Mouse (Mus musculus) stomach, embryonic 16.5 days (tissue): Measurements from ENCODE around the gene Eif1. TPM values are rescaled to one million over a fixed set of nuclear protein-coding genes. Genes with fewer than 3 reads are reported as not detected.
"Not testable (repeated sequence)": the region's sequence is repeated elsewhere in the genome, so short reads cannot be mapped to it uniquely, and the experiment has no call there.

Source experiments
- ATAC-seq: fragments of 200-750 bp; cut with Nextera tagmentation; 2 replicates; pipeline ENCODE4 v1.8.0; 2017; ENCODE audit warnings: moderate number of reproducible peaks, moderate TSS enrichment; ENCODE audit not compliant: insufficient read depth, low FRiP score
- H3K27ac ChIP-seq: fragments of 300-500 bp; sonication (generic); 2 replicates; pipeline ENCODE4 v1.5.1; 2014; ENCODE audit warnings: low read length
- H3K27me3 ChIP-seq: fragments of 300-500 bp; sonication (generic); 2 replicates; pipeline ENCODE4 v1.6.1; 2014; ENCODE audit warnings: low read length, control low read depth, mixed read lengths; ENCODE audit not compliant: control insufficient read depth, insufficient read depth
- H3K36me3 ChIP-seq: fragments of 300-500 bp; sonication (generic); 2 replicates; pipeline ENCODE4 v1.6.1; 2014; ENCODE audit warnings: low read length; ENCODE audit not compliant: control insufficient read depth, insufficient read depth
- H3K4me1 ChIP-seq: fragments of 300-500 bp; sonication (generic); 2 replicates; pipeline ENCODE4 v1.6.1; 2014; ENCODE audit warnings: low read length, control low read depth, mixed read lengths; ENCODE audit not compliant: control insufficient read depth, insufficient read depth
- H3K4me2 ChIP-seq: fragments of 300-500 bp; sonication (generic); 2 replicates; pipeline ENCODE4 v1.6.1; 2014; ENCODE audit warnings: low read depth, low read length, mixed read lengths
- H3K4me3 ChIP-seq: fragments of 300-500 bp; sonication (generic); replicated peaks from 2 replicates; pipeline ENCODE4 v1.5.1; 2014; ENCODE audit warnings: mild to moderate bottlenecking, low read length
- H3K9ac ChIP-seq: fragments of 300-500 bp; sonication (generic); 2 replicates; pipeline ENCODE4 v1.6.1; 2014; ENCODE audit warnings: low read length
- H3K9me3 ChIP-seq: fragments of 300-500 bp; sonication (generic); replicated peaks from 2 replicates; pipeline ENCODE4 v1.6.1; 2016; ENCODE audit warnings: low read length, control low read depth; ENCODE audit not compliant: control insufficient read depth
- WGBS: fragments of 180-500 bp; shearing (Covaris S2); extraction: QIAGEN DNeasy Blood & Tissue Kit; methylation state at CpG from one replicate; pipeline ENCODE4 v1.1.7; 2014; 5-methylcytosine and 5-hydroxymethylcytosine counted together
- polyA plus RNA-seq: library from polyadenylated mRNA; unstranded; fragments of >200 nt; fragmentation: Nextera tagmentation; extraction: Ambion mirVana; gene quantifications from 2 replicates; pipeline ENCODE4 v1.2.1, GENCODE M21; 2015

Gene Eif1
- polyA plus RNA-seq, 1 experiment from 2014 or later: 1,638 TPM

DNA sequence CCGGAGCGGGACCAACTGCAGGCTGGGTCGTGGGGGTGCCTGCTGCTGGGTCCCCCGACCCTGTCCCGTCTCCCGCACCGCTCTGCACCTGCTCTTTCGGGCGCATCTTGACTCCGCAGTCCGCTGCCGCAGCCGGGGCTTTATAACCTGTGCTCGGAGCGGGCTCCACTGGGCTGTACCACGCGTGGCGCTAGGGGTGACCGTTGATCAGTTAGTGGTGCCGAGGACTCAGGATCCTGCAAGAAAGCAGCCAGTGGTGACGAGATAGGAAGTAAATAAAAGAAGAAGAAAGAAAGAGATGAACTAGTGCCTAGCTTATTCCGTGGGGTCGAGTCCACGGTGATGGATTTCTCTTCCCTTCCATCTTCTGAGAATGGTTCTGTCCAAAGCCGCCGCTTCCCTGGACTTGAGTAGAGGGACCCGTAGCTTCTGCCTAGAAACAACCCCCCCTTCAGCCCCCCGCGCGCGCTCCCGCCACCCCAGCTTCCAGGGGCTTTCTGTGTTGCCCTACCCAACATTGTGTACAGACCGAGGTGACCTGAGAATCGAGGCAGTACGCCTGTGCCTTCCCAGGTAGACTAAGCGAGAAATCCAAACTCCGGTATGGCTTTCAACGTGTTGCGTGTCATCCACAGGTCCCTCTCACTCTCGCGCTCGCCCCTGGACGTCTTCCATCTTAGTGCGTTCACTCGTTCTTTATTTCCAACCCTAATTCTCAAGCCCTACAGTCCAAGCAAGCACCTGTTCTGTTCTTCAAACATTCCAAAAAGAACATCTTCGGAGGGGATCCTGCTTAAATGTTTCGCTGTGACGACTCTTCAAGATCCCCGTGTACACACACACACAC lies 36.5 kb downstream of the Eif1 start, which contains the start of gene Hap1:
Gene Hap1, minus strand, starts transcription at position 157 of the 847 bp plus-strand sequence.
- Histone ChIP-seq H3K36me3 (no peaks in the 10 kb centered on the region), H3K9ac (peak within 1 kb of the TSS; percentile 72), H3K4me2 (peak within 1 kb of the TSS; percentile 93), H3K27ac (no peak within 1 kb of the TSS), H3K9me3 (no peaks in the 10 kb centered on the region), H3K4me1 (peaks cover 9% of the 10 kb centered on the region), H3K27me3 (peaks cover 32% of the 10 kb centered on the region), H3K4me3 (peak within 1 kb of the TSS; percentile 65)
- under 1% methylated on average over 49 of the region's 49 CpGs for WGBS
- peak; percentile 65; the same call in 1 of the 2 replicates for ATAC-seq

DNA sequence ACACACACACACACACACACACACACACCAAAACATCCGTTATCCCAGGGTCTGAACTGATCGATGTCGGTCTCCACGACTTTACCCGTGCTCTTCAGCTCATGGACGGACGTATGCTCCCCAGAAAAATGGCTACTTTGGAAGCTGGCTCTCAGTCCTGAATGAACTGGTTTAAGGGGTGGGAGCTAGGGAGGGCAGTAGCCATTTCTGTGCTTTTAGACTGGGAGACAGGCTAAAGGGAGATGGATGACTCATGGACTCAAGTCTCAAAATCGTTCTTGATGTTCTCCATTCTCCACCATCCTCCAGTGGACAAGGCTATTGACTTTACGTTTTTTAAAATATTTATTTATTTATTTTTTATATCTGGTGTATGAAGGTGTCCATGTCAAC lies 37.1 kb downstream of the Eif1 start:
- peaks cover 32% of the 10 kb centered on the region for H3K27me3 ChIP-seq
- no peak overlapping the region for H3K9ac ChIP-seq
- no peaks in the 10 kb centered on the region for H3K9me3 ChIP-seq
- peak overlapping the region; percentile 93 for H3K4me2 ChIP-seq
- H3K4me1 ChIP-seq: peaks cover 9% of the 10 kb centered on the region
- no peaks in the 10 kb centered on the region for H3K36me3 ChIP-seq
- no peak for ATAC-seq
- 14% methylated on average over 9 of the region's 9 CpGs for WGBS
- H3K27ac ChIP-seq: no peak overlapping the region
- H3K4me3 ChIP-seq: peak overlapping the region; percentile 65

DNA sequence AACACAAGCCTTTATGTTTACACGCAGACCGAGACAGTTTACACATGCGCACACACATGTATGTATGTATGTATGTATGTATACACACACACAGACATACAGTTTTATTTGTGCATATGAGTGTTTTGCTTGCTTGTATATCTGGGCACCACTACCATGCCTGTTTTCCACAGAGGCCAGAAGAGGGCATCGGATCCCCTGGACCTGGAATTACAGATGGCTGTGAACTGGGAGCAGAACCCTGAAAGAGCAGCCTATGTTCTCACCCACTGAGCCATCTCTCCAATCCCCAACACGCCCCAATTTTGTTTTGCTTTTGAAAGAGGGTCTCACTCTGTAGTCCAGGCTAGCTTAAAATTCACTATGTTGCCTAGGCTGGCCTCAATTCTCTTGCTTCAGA lies 37.7 kb downstream of the Eif1 start:
- Histone ChIP-seq H3K4me3 (no peak overlapping the region), H3K27me3 (peaks cover 32% of the 10 kb centered on the region)
- 47% methylated on average over 5 of the region's 5 CpGs for WGBS

DNA sequence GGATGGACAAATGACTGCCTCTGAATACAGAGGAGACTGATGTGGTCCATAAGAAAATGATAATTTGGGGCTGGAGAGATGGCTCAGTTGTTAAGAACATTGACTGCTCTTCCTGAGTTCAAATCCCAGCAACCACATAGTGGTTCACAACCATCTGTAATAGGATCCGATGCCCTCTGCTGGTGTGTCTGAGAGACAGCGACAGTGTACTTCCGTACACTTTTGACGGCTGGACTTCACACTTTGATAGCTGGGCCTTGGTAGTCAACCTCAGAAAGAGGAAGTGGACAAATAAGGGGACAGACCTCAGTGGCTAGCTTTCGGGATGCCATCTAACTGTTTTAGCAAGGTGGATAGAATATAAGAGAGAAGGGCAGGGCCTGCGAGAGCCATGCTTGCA lies 40.5 kb downstream of the Eif1 start:
- Histone ChIP-seq H3K9ac (no peak overlapping the region), H3K4me1 (peaks cover 7% of the 10 kb centered on the region), H3K27ac (no peak overlapping the region), H3K4me3 (no peak overlapping the region), H3K36me3 (no peaks in the 10 kb centered on the region), H3K4me2 (no peak overlapping the region), H3K9me3 (no peaks in the 10 kb centered on the region), H3K27me3 (peaks cover 14% of the 10 kb centered on the region)
- no peak for ATAC-seq
- 78% methylated on average over 6 of the region's 6 CpGs for WGBS

More for the DNA sequence above, 37.7 kb downstream of the Eif1 start:
- Histone ChIP-seq H3K4me1 (peaks cover 9% of the 10 kb centered on the region), H3K9ac (no peak overlapping the region), H3K4me2 (no peak overlapping the region), H3K36me3 (no peaks in the 10 kb centered on the region), H3K9me3 (no peaks in the 10 kb centered on the region), H3K27ac (no peak overlapping the region)
- ATAC-seq: no peak

DNA sequence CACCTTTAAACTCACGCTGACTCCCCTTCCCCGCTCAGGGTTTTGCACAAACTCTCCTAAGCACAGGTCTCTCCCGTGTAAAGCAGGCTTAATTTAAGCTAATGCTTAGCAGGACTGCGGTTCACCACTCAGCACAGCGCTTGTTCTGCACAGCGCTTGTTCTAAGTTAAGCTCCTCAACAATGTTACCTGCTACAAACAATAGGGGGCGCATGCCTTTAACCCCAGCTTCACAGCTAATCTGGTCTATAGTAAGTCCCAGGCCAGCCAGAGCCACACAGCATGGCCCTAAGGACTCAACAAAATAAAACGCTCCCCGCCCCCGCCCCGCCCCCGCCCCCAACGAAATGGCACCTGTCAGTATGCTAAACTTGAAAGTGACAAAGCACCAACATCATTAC lies 41.4 kb downstream of the Eif1 start:
- H3K4me2 ChIP-seq, H3K27ac ChIP-seq, H3K9me3 ChIP-seq, ATAC-seq, H3K4me3 ChIP-seq, H3K9ac ChIP-seq, H3K4me1 ChIP-seq, H3K36me3 ChIP-seq: not testable (repeated sequence)
- WGBS: no CpG with 5 or more reads among the region's 13 CpGs
- peaks cover 14% of the 10 kb centered on the region for H3K27me3 ChIP-seq

DNA sequence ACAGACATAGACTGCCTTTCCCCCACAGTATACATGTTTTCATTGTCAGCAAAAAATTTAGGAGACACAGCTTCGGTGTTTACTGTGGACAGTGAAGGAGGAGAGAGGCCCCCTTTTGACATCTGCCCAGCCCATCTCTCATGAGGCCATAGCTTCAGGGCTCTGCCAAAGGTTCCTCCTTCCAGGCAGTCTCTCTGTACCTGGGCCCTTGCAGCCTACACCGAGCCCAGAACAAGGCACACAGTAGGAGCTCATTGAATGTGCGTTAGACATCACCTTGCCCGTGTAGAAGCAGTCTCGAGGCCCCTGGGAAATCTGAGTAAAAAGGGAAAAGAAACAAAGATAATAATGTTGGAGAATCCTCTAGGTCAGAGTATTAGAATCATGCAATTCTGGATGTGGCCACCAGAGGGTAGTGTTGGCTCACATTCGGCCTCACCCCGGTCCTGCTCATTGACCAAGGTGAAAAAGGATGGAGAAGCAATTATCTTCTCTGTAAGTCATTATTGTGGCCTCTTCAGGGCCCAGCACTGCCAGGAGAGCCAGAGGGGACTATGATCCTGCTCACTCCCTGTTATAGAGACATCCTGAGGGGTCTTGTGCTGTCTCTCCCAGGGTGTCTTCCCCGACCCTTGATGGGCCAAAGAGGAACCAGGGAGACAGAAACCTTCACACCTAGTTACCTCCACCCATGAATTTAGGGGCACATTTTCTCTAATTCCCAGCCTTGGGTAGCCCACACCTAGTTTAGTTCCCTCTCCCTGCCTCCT lies 42.7 kb downstream of the Eif1 start:
- Histone ChIP-seq H3K4me1 (no peaks in the 10 kb centered on the region), H3K4me2 (no peak overlapping the region), H3K9me3 (no peaks in the 10 kb centered on the region), H3K36me3 (no peaks in the 10 kb centered on the region), H3K9ac (no peak overlapping the region), H3K27me3 (0 out of 2 replicates have a peak, but pooled peaks cover 4% of the 10 kb centered on the region), H3K27ac (no peak overlapping the region), H3K4me3 (no peak overlapping the region)
- ATAC-seq: peak; percentile 43; the same call in 1 of the 2 replicates
- 11% methylated on average over 8 of the region's 8 CpGs for WGBS

DNA sequence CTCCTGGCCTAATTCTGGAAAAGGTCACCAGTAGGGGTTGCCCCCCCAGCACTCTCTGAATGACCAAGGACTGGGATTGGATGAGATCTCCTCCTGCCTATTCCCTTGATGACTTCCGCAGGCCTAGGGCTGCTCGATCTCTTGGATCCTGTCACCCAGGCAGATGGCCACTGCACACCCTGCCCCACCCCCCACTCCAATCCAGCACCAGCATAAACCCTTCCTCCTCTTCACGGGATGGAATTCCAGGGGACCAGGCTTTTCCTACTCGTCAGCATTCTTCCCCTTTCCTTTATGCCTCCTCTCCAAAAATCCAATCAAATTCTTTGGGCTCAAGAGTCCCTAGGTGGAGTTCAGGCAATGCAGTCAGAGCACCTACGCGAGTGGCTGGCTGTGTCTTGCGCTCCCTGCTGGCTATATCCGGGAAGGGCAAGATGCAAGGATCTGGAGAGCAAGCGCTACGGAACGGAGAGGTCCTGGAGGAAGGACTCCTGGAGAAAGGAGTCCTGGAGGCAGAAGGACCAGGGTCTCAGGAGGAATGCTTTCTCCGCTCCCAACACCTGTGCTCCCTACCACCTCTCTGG lies 43.4 kb downstream of the Eif1 start:
- 22% methylated on average over 12 of the region's 12 CpGs for WGBS
- no peak overlapping the region for H3K4me2 ChIP-seq
- no peaks in the 10 kb centered on the region for H3K9me3 ChIP-seq
- H3K27ac ChIP-seq: no peak overlapping the region
- H3K4me3 ChIP-seq: no peak overlapping the region
- H3K9ac ChIP-seq: no peak overlapping the region
- no peaks in the 10 kb centered on the region for H3K4me1 ChIP-seq
- H3K27me3 ChIP-seq: 0 out of 2 replicates have a peak, but pooled peaks cover 4% of the 10 kb centered on the region
- H3K36me3 ChIP-seq: no peaks in the 10 kb centered on the region
- ATAC-seq: peak; percentile 34; the same call in 1 of the 2 replicates

DNA sequence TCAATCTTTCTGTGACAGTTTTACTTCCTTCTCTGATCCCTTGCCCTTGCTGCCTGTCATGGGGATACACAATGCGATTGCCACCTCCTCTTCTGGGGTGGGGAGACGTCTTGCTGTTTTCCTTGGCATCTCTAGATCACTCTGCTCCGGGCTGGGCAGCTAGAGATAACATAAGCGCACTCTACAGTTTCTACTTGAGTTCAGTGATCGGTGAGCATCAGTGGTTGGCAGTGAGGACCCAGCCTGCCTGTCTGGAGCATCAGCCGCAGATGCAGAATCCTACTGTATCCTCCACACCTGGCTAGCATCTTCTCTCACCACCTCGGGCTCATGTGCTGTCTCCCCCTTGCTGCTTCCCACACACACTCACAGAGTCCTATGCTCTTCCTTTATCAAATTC lies 49.5 kb downstream of the Eif1 start:
- H3K27me3 ChIP-seq: no peaks in the 10 kb centered on the region
- H3K27ac ChIP-seq: no peak overlapping the region; the same call in 1 of the 2 replicates
- no peak overlapping the region for H3K9ac ChIP-seq
- no peak overlapping the region for H3K4me2 ChIP-seq
- no peaks in the 10 kb centered on the region for H3K9me3 ChIP-seq
- H3K36me3 ChIP-seq: peaks cover 20% of the 10 kb centered on the region
- H3K4me3 ChIP-seq: no peak overlapping the region
- ATAC-seq: no peak
- no peaks in the 10 kb centered on the region for H3K4me1 ChIP-seq
- WGBS: 62% methylated on average over 7 of the region's 7 CpGs

DNA sequence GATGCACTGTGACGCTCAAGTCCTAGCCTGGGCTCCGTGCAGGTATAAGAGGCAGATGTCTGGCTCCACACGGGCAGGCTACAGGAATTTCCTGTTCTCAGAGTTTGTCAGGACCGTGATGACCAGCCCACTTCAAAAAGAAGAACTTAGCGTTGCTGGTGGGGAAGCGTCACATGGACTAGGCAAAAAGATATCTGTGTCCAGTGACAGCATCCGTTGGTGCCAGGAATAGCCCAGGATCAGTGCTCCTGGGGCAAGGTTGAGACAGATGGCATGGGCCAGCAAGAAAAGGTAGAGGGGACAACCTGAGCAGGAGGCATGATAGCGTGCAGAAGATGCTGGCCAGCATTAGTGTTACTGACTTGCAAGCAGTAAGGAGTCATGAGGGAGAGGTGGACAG lies 50.1 kb downstream of the Eif1 start:
- no peaks in the 10 kb centered on the region for H3K27me3 ChIP-seq
- WGBS: 73% methylated on average over 8 of the region's 8 CpGs
- no peak overlapping the region for H3K4me2 ChIP-seq
- H3K9me3 ChIP-seq: no peaks in the 10 kb centered on the region
- H3K4me3 ChIP-seq: no peak overlapping the region
- H3K4me1 ChIP-seq: no peaks in the 10 kb centered on the region
- ATAC-seq: no peak
- H3K27ac ChIP-seq: no peak overlapping the region
- no peak overlapping the region for H3K9ac ChIP-seq
- H3K36me3 ChIP-seq: peaks cover 21% of the 10 kb centered on the region
